Mouse (Mus musculus) G1E (cell line): ENCODE results near the gene Pgbd5.

Experiments
- CTCF ChIP-seq: IDR thresholded peaks from 2 replicates; pipeline ENCODE4 v1.5.1; 2012; ENCODE audit warnings: low read depth, low read length, inconsistent platforms, mixed read lengths
- GATA1 ChIP-seq: IDR thresholded peaks from 2 replicates; pipeline ENCODE4 v1.6.1; 2012; ENCODE audit warnings: borderline replicate concordance, low read length, inconsistent platforms, mixed read lengths
- POLR2AphosphoS5 ChIP-seq: IDR thresholded peaks from 2 replicates; pipeline ENCODE4 v1.6.1; 2012; ENCODE audit warnings: low read depth, low read length, inconsistent platforms; ENCODE audit not compliant: insufficient replicate concordance

DNA sequence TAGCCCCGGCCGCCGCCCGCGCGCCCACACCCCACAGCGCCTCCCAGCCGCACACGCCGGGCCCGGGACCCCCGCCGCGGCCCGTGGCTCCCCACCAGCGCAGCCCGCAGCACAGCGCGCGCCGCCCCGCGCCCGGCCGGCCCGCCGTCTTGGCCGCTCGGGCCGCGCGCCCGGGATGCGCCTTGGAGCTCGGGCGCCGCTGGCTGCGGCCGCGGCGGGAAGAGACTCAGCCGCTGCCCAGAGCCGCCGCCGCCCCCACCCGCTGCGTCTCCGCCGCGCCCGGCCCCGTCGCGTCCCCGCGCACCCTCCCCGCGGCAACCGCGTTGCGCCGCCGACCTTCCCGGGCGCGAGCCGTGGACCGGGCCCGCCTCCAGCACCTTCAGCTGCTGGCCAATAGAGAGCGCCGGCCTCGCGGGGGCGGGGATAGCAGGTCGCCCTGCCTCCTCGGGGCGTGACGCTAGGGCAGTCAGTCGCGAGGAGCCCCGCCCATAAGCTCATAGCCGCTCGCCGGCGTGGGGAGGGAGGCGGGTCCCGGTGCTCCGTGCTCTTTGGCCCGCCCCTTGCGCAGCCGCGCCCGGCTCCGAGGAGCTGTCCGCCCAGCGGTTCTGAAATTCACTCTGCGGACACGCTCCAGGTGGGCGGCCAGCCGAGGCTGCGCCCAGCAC lies 5.2 kb downstream of the Pgbd5 start:
- TF ChIP-seq CTCF: no peak
- no peak for TF ChIP-seq POLR2AphosphoS5
- TF ChIP-seq GATA1: no peak
